Comparison of ENCODE assay signal across 8 mouse cellular contexts in genomic region chr2:165881220-165881584, GRCm38 (mm10). TPM values are rescaled to one million over a fixed set of nuclear protein-coding genes. Genes with fewer than 3 reads are reported as not detected.
A peak's percentile ranks its signal among the peaks of the same experiment; 100 is the strongest.
DNase-seq lines count a peak whose midpoint lies in the region; ATAC-seq and TF ChIP-seq lines count a peak whose summit lies in the region.

No protein-coding gene starts in this region.

- intact Hi-C loops in heart, postnatal 25 days (cut with DNase I): no loop called here

- H3K27me3 ChIP-seq in heart, postnatal 0 days (ENCODE audit: control insufficient read depth, insufficient read depth, low read length): no peaks in the 10 kb centered on the region
- H3K27me3 ChIP-seq in hindbrain, embryonic 15.5 days: no peaks in the 10 kb centered on the region
- no peaks in the 10 kb centered on the region for H3K27me3 ChIP-seq in midbrain, embryonic 14.5 days (ENCODE audit: control insufficient read depth, insufficient read depth, low read length)

- H3K4me3 ChIP-seq in heart, postnatal 0 days (ENCODE audit: low read depth, low read length): no peak overlapping the region
- peak overlapping the region; percentile 37 for H3K4me3 ChIP-seq in hindbrain, embryonic 15.5 days
- peak overlapping the region; percentile 35 for H3K4me3 ChIP-seq in midbrain, embryonic 14.5 days (replicated peaks; ENCODE audit: low read depth, low read length)

- H3K9ac ChIP-seq in heart, postnatal 0 days (replicated peaks; ENCODE audit: low read depth, low read length): no peak overlapping the region
- peak overlapping the region; percentile 55 for H3K9ac ChIP-seq in hindbrain, embryonic 15.5 days
- peak overlapping the region; percentile 64; the same call in 1 of the 2 replicates for H3K9ac ChIP-seq in midbrain, embryonic 14.5 days (replicated peaks; ENCODE audit: low read length)

- no peak for ATAC-seq in heart, postnatal 0 days (ENCODE audit: insufficient read depth, low read depth)
- ATAC-seq in hindbrain, embryonic 15.5 days (ENCODE audit: low FRiP score, low read depth): no peak
- no peak for ATAC-seq in midbrain, embryonic 14.5 days (ENCODE audit: low FRiP score, low TSS enrichment)
- ATAC-seq in inflammation-experienced regulatory T-cells, adult 6 months: no peak

- WGBS in heart, postnatal 0 days: 15% methylated on average over 3 of the region's 3 CpGs
- WGBS in hindbrain, embryonic 15.5 days: 2% methylated on average over 3 of the region's 3 CpGs
- under 1% methylated on average over 3 of the region's 3 CpGs for WGBS in midbrain, embryonic 14.5 days

- no peak for TF ChIP-seq EP300 in heart, postnatal 0 days (IDR thresholded peaks at IDR 0.05; ENCODE audit: low read depth)

- 0 out of 2 replicates have a peak overlapping the region, but pooled peaks have one; percentile 58 for H3K4me2 ChIP-seq in heart, postnatal 0 days (ENCODE audit: low read depth, low read length)
- H3K4me2 ChIP-seq in hindbrain, embryonic 15.5 days: peak overlapping the region; percentile 73
- H3K4me2 ChIP-seq in midbrain, embryonic 14.5 days (ENCODE audit: low read length): peak overlapping the region; percentile 81

- peaks cover 5% of the 10 kb centered on the region; the same call in 1 of the 2 replicates for H3K36me3 ChIP-seq in heart, postnatal 0 days (replicated peaks; ENCODE audit: control insufficient read depth, insufficient read depth, low read length)
- H3K36me3 ChIP-seq in hindbrain, embryonic 15.5 days: no peaks in the 10 kb centered on the region
- no peaks in the 10 kb centered on the region for H3K36me3 ChIP-seq in midbrain, embryonic 14.5 days (ENCODE audit: control insufficient read depth, insufficient read depth, low read length)

- H3K27ac ChIP-seq in heart, postnatal 0 days (ENCODE audit: low read depth): peak overlapping the region; percentile 100
- peak overlapping the region; percentile 100 for H3K27ac ChIP-seq in hindbrain, embryonic 15.5 days (replicated peaks)
- H3K27ac ChIP-seq in midbrain, embryonic 14.5 days (replicated peaks; ENCODE audit: low read depth, low read length): peak overlapping the region; percentile 100

- H3K4me1 ChIP-seq in heart, postnatal 0 days (ENCODE audit: control insufficient read depth, insufficient read depth): peaks cover 96% of the 10 kb centered on the region
- H3K4me1 ChIP-seq in hindbrain, embryonic 15.5 days (replicated peaks): peaks cover 96% of the 10 kb centered on the region
- peaks cover 95% of the 10 kb centered on the region for H3K4me1 ChIP-seq in midbrain, embryonic 14.5 days (ENCODE audit: control insufficient read depth, insufficient read depth, low read length)

- no peak for TF ChIP-seq CTCF in heart, postnatal 0 days (IDR thresholded peaks at IDR 0.05; ENCODE audit: low read depth)

- H3K9me3 ChIP-seq in heart, postnatal 0 days (replicated peaks; ENCODE audit: control insufficient read depth, low read length): no peaks in the 10 kb centered on the region
- no peaks in the 10 kb centered on the region for H3K9me3 ChIP-seq in hindbrain, embryonic 15.5 days
- H3K9me3 ChIP-seq in midbrain, embryonic 14.5 days (ENCODE audit: control insufficient read depth, low read length): no peaks in the 10 kb centered on the region

- DNase-seq in heart, postnatal 0 days (ENCODE audit: low spot score): no peak
- no peak for DNase-seq in heart, postnatal 25 days (ENCODE audit: low spot score)
- peak; percentile 63 for DNase-seq in embryo, embryonic 10 days (ENCODE audit: low spot score)
- peak; percentile 61 for DNase-seq in midbrain, embryonic 14.5 days
- no peak for DNase-seq in layer of hippocampus, postnatal 10 days (ENCODE audit: low spot score in 2 of 2)
- no peak for DNase-seq in retina, embryonic 14.5 days (ENCODE audit: low spot score)

RNA-seq across cellular contexts. Expression of gene Zmynd8, which starts 17.6 kb away (rescaled TPM):
- 19.2 and 48.1 TPM in 2 replicates for total RNA-seq in heart, postnatal 0 days (2014; rRNA removed; ENCODE audit: low replicate concordance)
- 35.3 and 35.4 TPM in 2 replicates for polyA plus RNA-seq in heart, postnatal 0 days (2015; fragmentation: Nextera tagmentation; extraction: Ambion mirVana)
- total RNA-seq in heart, postnatal 25 days (2021): 10 to 100 TPM; 44.5 to 48.7 TPM
- polyA plus RNA-seq in hindbrain, embryonic 15.5 days (2015; fragmentation: Nextera tagmentation; extraction: Ambion mirVana): 71.8 and 79.2 TPM in 2 replicates
- polyA plus RNA-seq in midbrain, embryonic 14.5 days (2014; fragmentation: Nextera tagmentation; extraction: Ambion mirVana): 64.4 and 67.8 TPM in 2 replicates
- total RNA-seq in layer of hippocampus, postnatal 10 days (2021): 100 to 1,000 TPM; 112 to 116 TPM
- 10 to 100 TPM; 43.3 to 65.6 (median 61.9) TPM for polyA plus RNA-seq in inflammation-experienced regulatory T-cells, adult 6 months (2017; shearing (Covaris generic))

Comparison
In these comparisons a context has a peak if more than half of its experiments do, and no peak if none do; other contexts are left out.
1. DNase-seq: peak in embryo, embryonic 10 days (single experiment) and midbrain, embryonic 14.5 days (single experiment); none in heart, postnatal 0 days (single experiment), heart, postnatal 25 days (single experiment), layer of hippocampus, postnatal 10 days (0 of 2) and retina, embryonic 14.5 days (single experiment).
2. Peak in every context shown above with its lines, with median percentiles within 50 percentile points of each other: H3K27ac ChIP-seq and H3K4me2 ChIP-seq.